Mouse (Mus musculus) fat pad, adult 2 months (tissue): Measurements from ENCODE around the gene Trafd1.
A peak's percentile ranks its signal among the peaks of the same experiment; 100 is the strongest.

Experiments used
- DNase-seq: peaks from one replicate; pipeline ENCODE4 v3.0.0-alpha.2; 2011; ENCODE audit warnings: low read depth, low spot score; ENCODE audit errors: extremely low read depth

Trafd1 gene

GRCm38 (mm10) chr5:121385461-121386119, at the start of gene Trafd1:
Trafd1 (minus strand) TSS chr5:121385632.
- DNase-seq, result no peak

- DNase-seq, result no peak
Measured at GRCm38 (mm10) chr5:121428954-121429353, 43.5 kb upstream of the Trafd1 start.

GRCm38 (mm10) chr5:121423297-121423696, 37.9 kb upstream of the Trafd1 start:
- no peak for DNase-seq

- DNase-seq, result no peak
Measured at GRCm38 (mm10) chr5:121422787-121423186, 37.4 kb upstream of the Trafd1 start.

GRCm38 (mm10) chr5:121420721-121421120, 35.3 kb upstream of the Trafd1 start:
- no peak for DNase-seq

- DNase-seq, result no peak
Measured at GRCm38 (mm10) chr5:121410975-121411374, 25.5 kb upstream of the Trafd1 start.

GRCm38 (mm10) chr5:121407856-121408255, 22.4 kb upstream of the Trafd1 start:
- no peak for DNase-seq

- DNase-seq, result no peak
Measured at GRCm38 (mm10) chr5:121400849-121401248, 15.4 kb upstream of the Trafd1 start.

GRCm38 (mm10) chr5:121400064-121400463, 14.6 kb upstream of the Trafd1 start:
- no peak for DNase-seq

- DNase-seq, result no peak
Measured at GRCm38 (mm10) chr5:121399540-121399939, 14.1 kb upstream of the Trafd1 start.

- no peak for DNase-seq
Measured at GRCm38 (mm10) chr5:121398965-121399462, 13.6 kb upstream of the Trafd1 start.

GRCm38 (mm10) chr5:121398146-121398964, 12.9 kb upstream of the Trafd1 start:
- DNase-seq, result no peak

GRCm38 (mm10) chr5:121397187-121398145, 12.0 kb upstream of the Trafd1 start, which contains the start of gene Naa25:
Naa25 (plus strand) TSS chr5:121397936.
- DNase-seq, result peak; percentile 94

GRCm38 (mm10) chr5:121395621-121396020, 10.2 kb upstream of the Trafd1 start:
- DNase-seq, result no peak

GRCm38 (mm10) chr5:121393402-121393801, 8.0 kb upstream of the Trafd1 start:
- no peak for DNase-seq

- DNase-seq, result no peak
Measured at GRCm38 (mm10) chr5:121392667-121393380, 7.4 kb upstream of the Trafd1 start.

GRCm38 (mm10) chr5:121389691-121390090, 4.3 kb upstream of the Trafd1 start:
- no peak for DNase-seq

- no peak for DNase-seq
Measured at GRCm38 (mm10) chr5:121389106-121389505, 3.7 kb upstream of the Trafd1 start.

- DNase-seq, result no peak
Measured at GRCm38 (mm10) chr5:121387126-121387525, 1.7 kb upstream of the Trafd1 start.
